Mouse (Mus musculus) thymus, postnatal 36 days (tissue): ENCODE data around the gene Spata5.

Experiments used
- DNase-seq, 2 experiments: peaks; one replicate each; pipeline ENCODE4 v3.0.0; 2022; ENCODE audit warnings: mixed read lengths in 2 of 2

Spata5 gene

GRCm38 (mm10) chr3:37419458-37419991 is at the start of gene Spata5:
Spata5 (plus strand) TSS chr3:37419896.
- DNase-seq = peak; percentile 98 to 99

- DNase-seq = no peak
These were observed 49.3 kb upstream of the Spata5 start for GRCm38 (mm10) chr3:37370407-37370806.

- no peak for DNase-seq
These were observed 46.0 kb upstream of the Spata5 start for GRCm38 (mm10) chr3:37373712-37374111.

GRCm38 (mm10) chr3:37377926-37378325 is 41.8 kb upstream of the Spata5 start:
- DNase-seq = no peak

GRCm38 (mm10) chr3:37378412-37378811 is 41.3 kb upstream of the Spata5 start:
- no peak for DNase-seq

- no peak for DNase-seq
These were observed 40.5 kb upstream of the Spata5 start for GRCm38 (mm10) chr3:37379201-37379600.

GRCm38 (mm10) chr3:37379930-37380881 is 39.5 kb upstream of the Spata5 start:
- DNase-seq = no peak

GRCm38 (mm10) chr3:37381457-37381856 is 38.2 kb upstream of the Spata5 start:
- DNase-seq = no peak

- DNase-seq = no peak
These were observed 36.5 kb upstream of the Spata5 start for GRCm38 (mm10) chr3:37383096-37383765.

GRCm38 (mm10) chr3:37387310-37387709 is 32.4 kb upstream of the Spata5 start:
- no peak for DNase-seq

GRCm38 (mm10) chr3:37396930-37397608 is 22.6 kb upstream of the Spata5 start:
- no peak for DNase-seq

GRCm38 (mm10) chr3:37397646-37398045 is 22.1 kb upstream of the Spata5 start:
- DNase-seq = no peak

GRCm38 (mm10) chr3:37398661-37399395 is 20.9 kb upstream of the Spata5 start:
- no peak for DNase-seq

- no peak for DNase-seq
These were observed 17.7 kb upstream of the Spata5 start for GRCm38 (mm10) chr3:37401729-37402610.

GRCm38 (mm10) chr3:37407598-37407997 is 12.1 kb upstream of the Spata5 start:
- no peak for DNase-seq

- DNase-seq = no peak
These were observed 6.2 kb upstream of the Spata5 start for GRCm38 (mm10) chr3:37413446-37413845.

- DNase-seq = peak; percentile 58 to 66
These were observed 5.2 kb upstream of the Spata5 start for GRCm38 (mm10) chr3:37414413-37414960.

- DNase-seq = no peak
These were observed 1.4 kb upstream of the Spata5 start for GRCm38 (mm10) chr3:37418341-37418740.

GRCm38 (mm10) chr3:37418961-37419457 is 687 bp upstream of the Spata5 start:
- DNase-seq = no peak

GRCm38 (mm10) chr3:37420072-37420471 is 376 bp downstream of the Spata5 start, which contains the start of gene Nudt6:
Nudt6 (minus strand) TSS chr3:37420211.
- peak; percentile 91 to 92 for DNase-seq

GRCm38 (mm10) chr3:37420641-37421040 is 945 bp downstream of the Spata5 start:
- DNase-seq = peak in 1 of 2 experiments; percentile 17
